Mouse (Mus musculus): Measurements from ENCODE around the gene Spata5. TPM values are rescaled to one million over a fixed set of nuclear protein-coding genes. Genes with fewer than 3 reads are reported as not detected.

Spata5 gene
- total RNA-seq (2012; rRNA removed) (67.6 and 73.2 TPM in 2 replicates), polyA plus RNA-seq (2012; ENCODE audit: insufficient read depth in 1 of 2, insufficient read length in 2 of 2, low read depth in 1 of 2, low replicate concordance in 2 of 2, missing spikeins in 1 of 2) (10 to 100 TPM in 1 of 2 experiments, not detected in 1; 33.5 TPM)

- H3K4me3 ChIP-seq (ENCODE audit: control insufficient read depth in 1 of 2, insufficient read depth in 1 of 2, low read depth in 2 of 2, low read length in 2 of 2), result peak within 1 kb of the TSS; percentile 94 to 95
- peaks cover 3 to 12% of the 10 kb centered on the region in 2 experiments; a peak in 3 of 4 replicates for H3K36me3 ChIP-seq (ENCODE audit: control insufficient read depth in 1 of 2, insufficient read depth in 2 of 2, low read length in 2 of 2)
- H3K9me3 ChIP-seq (replicated peaks; ENCODE audit: insufficient read depth, low read length), result no peaks in the 10 kb centered on the region
- no peaks in the 10 kb centered on the region for H3K27me3 ChIP-seq (ENCODE audit: control insufficient read depth in 1 of 2, insufficient read depth in 2 of 2, low read length in 2 of 2)
- peak; percentile 99 for DNase-seq (ENCODE audit: low read depth, low spot score)
- peak within 1 kb of the TSS; percentile 98 for H3K9ac ChIP-seq (ENCODE audit: control insufficient read depth, low read depth, low read length, poor library complexity, severe bottlenecking)
- TF ChIP-seq NELFE (IDR thresholded peaks at IDR 0.05; ENCODE audit: low read depth, low read length), result peak; percentile 74; the same call in 1 of the 2 replicates
- TF ChIP-seq USF1 (IDR thresholded peaks at IDR 0.05; ENCODE audit: low read depth, low read length), result peak; percentile 69
- TF ChIP-seq SIN3A (IDR thresholded peaks at IDR 0.05; ENCODE audit: low read length), result 0 out of 2 replicates have a peak, but pooled peaks have one; percentile 27
- TF ChIP-seq GATA1 (IDR thresholded peaks at IDR 0.05; ENCODE audit: low read depth, low read length), result no peak
- TF ChIP-seq BHLHE40 (IDR thresholded peaks at IDR 0.05; ENCODE audit: borderline replicate concordance, low read depth, low read length), result peak; percentile 92
- TF ChIP-seq MXI1 (IDR thresholded peaks at IDR 0.05; ENCODE audit: low read depth, low read length), result peak; percentile 12; the same call in 1 of the 2 replicates
- TF ChIP-seq UBTF (IDR thresholded peaks at IDR 0.05; ENCODE audit: borderline replicate concordance, insufficient read depth, low read depth, low read length), result no peak
- TF ChIP-seq POLR2AphosphoS2 (IDR thresholded peaks at IDR 0.05; ENCODE audit: low read length), result peak; percentile 56; the same call in 1 of the 2 replicates
- TF ChIP-seq ELF1 (IDR thresholded peaks at IDR 0.05; ENCODE audit: low read depth, low read length), result peak; percentile 64
- TF ChIP-seq POLR2A (IDR thresholded peaks at IDR 0.05; ENCODE audit: control insufficient read depth in 1 of 2, insufficient read depth in 1 of 2, low read depth in 1 of 2, low read length in 2 of 2, poor library complexity in 1 of 2), result peak; percentile 80 to 84
- 0 out of 2 replicates have a peak, but pooled peaks have one; percentile 30 for TF ChIP-seq E2F4 (IDR thresholded peaks at IDR 0.05; ENCODE audit: borderline replicate concordance, low read depth, low read length)
- TF ChIP-seq TBP (IDR thresholded peaks at IDR 0.05; ENCODE audit: low read depth, low read length), result no peak
- no peak for TF ChIP-seq MAZ (IDR thresholded peaks at IDR 0.05; ENCODE audit: low read depth, low read length)
- peaks cover 35% of the 10 kb centered on the region for H3K79me2 ChIP-seq (ENCODE audit: control insufficient read depth, insufficient read depth, low read length, poor library complexity)
- peaks cover 2 to 6% of the 10 kb centered on the region in 2 experiments; a peak in 1 of 4 replicates for H3K4me1 ChIP-seq (ENCODE audit: control insufficient read depth in 1 of 2, insufficient read depth in 2 of 2, low read length in 2 of 2)
- H3K27ac ChIP-seq (ENCODE audit: control insufficient read depth, low read depth, low read length), result peak within 1 kb of the TSS; percentile 88
Measured at GRCm38 (mm10) chr3:37419458-37419991, at the start of gene Spata5. TSS of gene Spata5 (plus strand) at chr3:37419896.

DNA sequence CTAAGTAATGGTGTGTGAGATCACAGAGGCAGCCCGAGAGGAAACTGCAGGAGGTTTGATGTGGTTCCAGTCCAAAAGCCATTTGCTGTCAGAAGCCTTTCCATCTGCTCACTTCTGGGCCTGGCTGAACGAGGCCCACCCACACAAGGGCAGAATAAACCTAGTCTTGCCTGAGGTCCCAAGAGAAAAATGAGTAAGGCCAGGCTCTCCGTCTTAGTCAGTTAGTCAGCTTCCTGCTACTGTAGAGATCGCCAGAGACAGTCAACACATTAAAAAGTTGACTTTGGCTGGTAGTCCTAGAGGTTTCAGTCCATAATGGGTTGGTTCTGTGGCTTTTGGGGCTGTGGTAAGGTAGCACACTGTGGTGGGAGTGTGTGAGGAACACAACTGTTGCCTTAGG lies 49.3 kb upstream of the Spata5 start:
- TF ChIP-seq E2F4 (IDR thresholded peaks at IDR 0.05; ENCODE audit: borderline replicate concordance, low read depth, low read length) (no peak), MAZ (IDR thresholded peaks at IDR 0.05; ENCODE audit: low read depth, low read length) (no peak), NELFE (IDR thresholded peaks at IDR 0.05; ENCODE audit: low read depth, low read length) (no peak), EP300 (IDR thresholded peaks at IDR 0.05; ENCODE audit: low read depth in 1 of 2, low read length in 2 of 2) (no peak), SIN3A (IDR thresholded peaks at IDR 0.05; ENCODE audit: low read length) (no peak), ZKSCAN1 (IDR thresholded peaks at IDR 0.05; ENCODE audit: low read depth, low read length) (no peak), MYB (IDR thresholded peaks at IDR 0.05; ENCODE audit: low read depth, low read length) (no peak), ZMIZ1 (IDR thresholded peaks at IDR 0.05; ENCODE audit: low read depth, low read length) (no peak), KAT2A (conservative IDR thresholded peaks at IDR 0.05; ENCODE audit: low read depth, low read length) (no peak), SMC3 (IDR thresholded peaks at IDR 0.05; ENCODE audit: low read depth, low read length) (no peak)
- Histone ChIP-seq H3K79me2 (ENCODE audit: control insufficient read depth, insufficient read depth, low read length, poor library complexity) (no peaks in the 10 kb centered on the region), H3K36me3 (ENCODE audit: control insufficient read depth in 1 of 2, insufficient read depth in 2 of 2, low read length in 2 of 2) (peaks cover 0 to 4% of the 10 kb centered on the region in 2 experiments; a peak in 2 of 4 replicates), H3K27ac (ENCODE audit: control insufficient read depth, low read depth, low read length) (no peak overlapping the region), H3K27me3 (ENCODE audit: control insufficient read depth in 1 of 2, insufficient read depth in 2 of 2, low read length in 2 of 2) (no peaks in the 10 kb centered on the region; a peak in 2 of 4 replicates), H3K9me3 (replicated peaks; ENCODE audit: insufficient read depth, low read length) (no peaks in the 10 kb centered on the region), H3K4me3 (ENCODE audit: control insufficient read depth in 1 of 2, insufficient read depth in 1 of 2, low read depth in 2 of 2, low read length in 2 of 2) (no peak overlapping the region), H3K9ac (ENCODE audit: control insufficient read depth, low read depth, low read length, poor library complexity, severe bottlenecking) (no peak overlapping the region), H3K4me1 (ENCODE audit: control insufficient read depth in 1 of 2, insufficient read depth in 2 of 2, low read length in 2 of 2) (peaks cover 0 to 12% of the 10 kb centered on the region in 2 experiments; a peak in 2 of 4 replicates)
- no peak for DNase-seq (ENCODE audit: low read depth, low spot score)

Measured in MEL (cell line).